Mouse (Mus musculus) embryonic fibroblast, embryonic 13.5 days (primary cell): Measurements from ENCODE around the gene Nat9.

Experiments used
- CTCF ChIP-seq: IDR thresholded peaks from 2 replicates; pipeline ENCODE4 v1.5.1; 2011; ENCODE audit warnings: mild to moderate bottlenecking, control low read depth, low read length, moderate library complexity, borderline replicate concordance; ENCODE audit not compliant: insufficient read depth
- POLR2A ChIP-seq: IDR thresholded peaks from 2 replicates; pipeline ENCODE4 v1.6.1; 2011; ENCODE audit warnings: low read depth, mild to moderate bottlenecking, control low read depth, low read length, moderate library complexity

DNA sequence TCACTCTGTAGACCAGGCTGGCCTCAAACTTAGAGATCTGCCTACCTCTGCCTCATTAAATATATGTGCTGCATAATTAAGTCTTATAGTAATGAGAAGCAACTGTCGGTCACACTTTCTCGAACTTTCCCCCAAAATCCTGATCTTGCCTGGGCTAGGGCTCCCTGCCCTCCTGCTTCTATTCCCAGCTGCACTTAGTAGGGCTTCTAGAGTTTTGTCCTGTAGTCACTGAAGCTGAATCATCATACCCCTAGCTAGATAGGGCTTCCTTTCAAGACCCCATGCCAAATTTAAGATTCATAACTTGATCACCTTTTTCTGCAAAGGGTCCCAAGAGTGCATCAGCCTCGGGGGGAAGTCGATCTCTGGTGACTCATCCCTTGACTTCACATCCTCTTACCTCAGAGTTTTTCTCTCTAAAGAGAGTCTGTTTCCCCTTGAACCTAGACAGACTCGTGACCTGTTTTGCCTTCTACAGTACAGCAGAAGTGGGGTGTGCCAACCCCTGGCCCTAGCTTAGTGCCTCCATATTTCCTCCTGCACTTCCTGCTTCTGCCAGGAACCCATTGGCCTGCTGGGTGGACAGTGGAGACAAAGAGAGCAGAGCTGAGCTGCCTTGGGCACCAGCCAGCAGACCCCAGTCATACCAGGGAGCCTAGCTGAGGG, 48.9 kb downstream of the Nat9 start:
- TF ChIP-seq POLR2A (no peak), CTCF (no peak)
